Mouse (Mus musculus): ENCODE measurements around the gene Gbp6. TPM values are rescaled to one million over a fixed set of nuclear protein-coding genes. Genes with fewer than 3 reads are reported as not detected.

The Gbp6 gene
- total RNA-seq, 1 experiment from 2014 or later, result 8.0 TPM

Other genes with a start within 250 kb of the Gbp6 start
- 155 and 177 TPM in 2 replicates for gene Gbp9, start 154.2 kb downstream of the Gbp6 start, total RNA-seq (2017)
- 8.8 and 14.4 TPM in 2 replicates for gene Gbp8, start 154.2 kb downstream of the Gbp6 start, total RNA-seq (2017)
- 39.9 and 50.6 TPM in 2 replicates for gene Gbp4, start 154.1 kb downstream of the Gbp6 start, total RNA-seq (2017)
- 1.9 and 2.6 TPM in 2 replicates for gene Gbp10, start 54.2 kb downstream of the Gbp6 start, total RNA-seq (2017)
- 3.1 TPM in 1 of 2 replicates, not detected in the other for gene Gm43302, start within 50 bp of the Gbp6 start, total RNA-seq (2017)
- gene Lrrc8b, start 122.1 kb upstream of the Gbp6 start, total RNA-seq (2017), result 2.2 and 2.5 TPM in 2 replicates
- gene Lrrc8c, start 225.7 kb upstream of the Gbp6 start, total RNA-seq (2017), result 14.7 and 15.8 TPM in 2 replicates